Comparison of ENCODE assay signal across 8 mouse cellular contexts in genomic region chr9:107709697-107710483, GRCm38 (mm10). TPM values are rescaled to one million over a fixed set of nuclear protein-coding genes. Genes with fewer than 3 reads are reported as not detected.
DNase-seq lines count a peak whose midpoint lies in the region; ATAC-seq and TF ChIP-seq lines count a peak whose summit lies in the region.

TSS of gene Sema3f (minus strand) at chr9:107710475.

- WGBS in embryonic facial prominence, embryonic 13.5 days = under 1% methylated on average over 75 of the region's 86 CpGs
- WGBS in midbrain, postnatal 0 days = under 1% methylated on average over 61 of the region's 86 CpGs

- H3K4me1 ChIP-seq in embryonic facial prominence, embryonic 13.5 days = peaks cover 54% of the 10 kb centered on the region
- H3K4me1 ChIP-seq in midbrain, postnatal 0 days (ENCODE audit: insufficient read depth, low read length) = peaks cover 12% of the 10 kb centered on the region

- H3K9ac ChIP-seq in embryonic facial prominence, embryonic 13.5 days = peak within 1 kb of the TSS; percentile 99
- peak within 1 kb of the TSS; percentile 93 for H3K9ac ChIP-seq in midbrain, postnatal 0 days (replicated peaks; ENCODE audit: low read length, poor library complexity, severe bottlenecking)

- no peaks in the 10 kb centered on the region for H3K27me3 ChIP-seq in embryonic facial prominence, embryonic 13.5 days
- H3K27me3 ChIP-seq in midbrain, postnatal 0 days (ENCODE audit: insufficient read depth, low read length) = no peaks in the 10 kb centered on the region

- H3K9me3 ChIP-seq in embryonic facial prominence, embryonic 13.5 days = no peaks in the 10 kb centered on the region
- H3K9me3 ChIP-seq in midbrain, postnatal 0 days (ENCODE audit: low read length) = no peaks in the 10 kb centered on the region

- H3K4me2 ChIP-seq in embryonic facial prominence, embryonic 13.5 days = peak within 1 kb of the TSS; percentile 78
- H3K4me2 ChIP-seq in midbrain, postnatal 0 days (ENCODE audit: low read depth, low read length, poor library complexity, severe bottlenecking) = peak within 1 kb of the TSS; percentile 84

- peak; percentile 69 for TF ChIP-seq CTCF in midbrain, postnatal 0 days (IDR thresholded peaks at IDR 0.05)

- peaks cover 7% of the 10 kb centered on the region for H3K36me3 ChIP-seq in embryonic facial prominence, embryonic 13.5 days
- H3K36me3 ChIP-seq in midbrain, postnatal 0 days (ENCODE audit: insufficient read depth, low read length) = peaks cover 6% of the 10 kb centered on the region; the same call in 1 of the 2 replicates

- H3K4me3 ChIP-seq in embryonic facial prominence, embryonic 13.5 days = peak within 1 kb of the TSS; percentile 81
- peak within 1 kb of the TSS; percentile 70 for H3K4me3 ChIP-seq in midbrain, postnatal 0 days (ENCODE audit: low read depth, low read length)

- H3K27ac ChIP-seq in embryonic facial prominence, embryonic 13.5 days = peak within 1 kb of the TSS; percentile 97
- H3K27ac ChIP-seq in midbrain, postnatal 0 days (ENCODE audit: low read depth, low read length) = peak within 1 kb of the TSS; percentile 87

- DNase-seq in B cell, adult 2 months = peak; percentile 70 to 79
- peak; percentile 90 to 92 for DNase-seq in adrenal gland, postnatal 36 days
- DNase-seq in heart, adult 8-10 months (ENCODE audit: low spot score) = no peak
- peak; percentile 81 to 85 for DNase-seq in kidney, adult 8-10 months
- DNase-seq in liver = peak; percentile 83
- DNase-seq in midbrain, postnatal 0 days (ENCODE audit: low spot score) = peak; percentile 75
- DNase-seq in spleen, postnatal 4 days (ENCODE audit: low spot score in 2 of 2) = peak; percentile 67 to 83

- ATAC-seq in embryonic facial prominence, embryonic 13.5 days (ENCODE audit: insufficient number of reproducible peaks, insufficient read depth, low FRiP score, low TSS enrichment, low read depth) = peak; percentile 78
- ATAC-seq in midbrain, postnatal 0 days (ENCODE audit: low FRiP score) = peak; percentile 57

RNA-seq across cellular contexts. Expression of gene Sema3f, which starts in this region (rescaled TPM):
- 10 to 100 TPM; 22.6 to 41.3 TPM for total RNA-seq in adrenal gland, postnatal 36 days (2021)
- 37.7 and 44.0 TPM in 2 replicates for polyA plus RNA-seq in embryonic facial prominence, embryonic 13.5 days (2015; fragmentation: Nextera tagmentation; extraction: Ambion mirVana)
- total RNA-seq in heart, adult 8-10 months (2022) = 10 to 100 TPM; 11.9 to 16.5 (median 14.3) TPM
- 115 and 120 TPM in 2 replicates for total RNA-seq in midbrain, postnatal 0 days (2014; rRNA removed)
- 13.5 and 14.1 TPM in 2 replicates for polyA plus RNA-seq in midbrain, postnatal 0 days (2015; fragmentation: Nextera tagmentation; extraction: Ambion mirVana)
